8 mouse cellular contexts compared by ENCODE assay signal in genomic region chr10:128491495-128491894, GRCm38 (mm10). TPM values are rescaled to one million over a fixed set of nuclear protein-coding genes. Genes with fewer than 3 reads are reported as not detected.
DNase-seq lines count a peak whose midpoint lies in the region; ATAC-seq and TF ChIP-seq lines count a peak whose summit lies in the region.

No protein-coding gene starts in this region.

- H3K4me3 ChIP-seq in hindbrain, embryonic 10.5 days: peak overlapping the region; percentile 74
- H3K4me3 ChIP-seq in hindbrain, embryonic 11.5 days (ENCODE audit: low read depth, low read length): no peak overlapping the region
- peak overlapping the region; percentile 76 for H3K4me3 ChIP-seq in embryonic facial prominence, embryonic 14.5 days (ENCODE audit: low read depth, low read length)
- peak overlapping the region; percentile 84 for H3K4me3 ChIP-seq in lung, embryonic 14.5 days (ENCODE audit: low read depth, low read length)
- peak overlapping the region; percentile 84 for H3K4me3 ChIP-seq in stomach, postnatal 0 days (ENCODE audit: low read depth, low read length)

- peaks cover 61% of the 10 kb centered on the region for H3K36me3 ChIP-seq in hindbrain, embryonic 10.5 days
- H3K36me3 ChIP-seq in hindbrain, embryonic 11.5 days (ENCODE audit: control insufficient read depth, insufficient read depth, low read length): peaks cover 12% of the 10 kb centered on the region
- H3K36me3 ChIP-seq in embryonic facial prominence, embryonic 14.5 days (ENCODE audit: control insufficient read depth, insufficient read depth, low read length): peaks cover 52% of the 10 kb centered on the region
- H3K36me3 ChIP-seq in lung, embryonic 14.5 days (ENCODE audit: insufficient read depth): peaks cover 56% of the 10 kb centered on the region
- peaks cover 29% of the 10 kb centered on the region for H3K36me3 ChIP-seq in stomach, postnatal 0 days (ENCODE audit: control insufficient read depth, insufficient read depth, low read length)

- no peaks in the 10 kb centered on the region for H3K9me3 ChIP-seq in hindbrain, embryonic 10.5 days
- H3K9me3 ChIP-seq in hindbrain, embryonic 11.5 days (ENCODE audit: control insufficient read depth, low read length): no peaks in the 10 kb centered on the region
- no peaks in the 10 kb centered on the region for H3K9me3 ChIP-seq in embryonic facial prominence, embryonic 14.5 days (ENCODE audit: control insufficient read depth, low read length)
- no peaks in the 10 kb centered on the region for H3K9me3 ChIP-seq in lung, embryonic 14.5 days (ENCODE audit: low read depth, low read length)
- H3K9me3 ChIP-seq in stomach, postnatal 0 days (ENCODE audit: control insufficient read depth, low read length): no peaks in the 10 kb centered on the region

- no peak overlapping the region; the same call in 1 of the 2 replicates for H3K4me2 ChIP-seq in hindbrain, embryonic 11.5 days (replicated peaks; ENCODE audit: low read depth, low read length)
- peak overlapping the region; percentile 90 for H3K4me2 ChIP-seq in embryonic facial prominence, embryonic 14.5 days (ENCODE audit: low read depth, low read length)
- peak overlapping the region; percentile 86 for H3K4me2 ChIP-seq in lung, embryonic 14.5 days
- H3K4me2 ChIP-seq in stomach, postnatal 0 days (replicated peaks; ENCODE audit: low read depth): peak overlapping the region; percentile 85

- peaks cover 36% of the 10 kb centered on the region for H3K4me1 ChIP-seq in hindbrain, embryonic 10.5 days (replicated peaks)
- H3K4me1 ChIP-seq in hindbrain, embryonic 11.5 days (replicated peaks; ENCODE audit: control insufficient read depth, insufficient read depth, low read length): peaks cover 11% of the 10 kb centered on the region
- H3K4me1 ChIP-seq in embryonic facial prominence, embryonic 14.5 days (ENCODE audit: control insufficient read depth, insufficient read depth, low read length): peaks cover 23% of the 10 kb centered on the region
- peaks cover 11% of the 10 kb centered on the region for H3K4me1 ChIP-seq in lung, embryonic 14.5 days (ENCODE audit: insufficient read depth)
- peaks cover 4% of the 10 kb centered on the region; the same call in 1 of the 2 replicates for H3K4me1 ChIP-seq in stomach, postnatal 0 days (replicated peaks; ENCODE audit: control insufficient read depth, insufficient read depth)

- TF ChIP-seq EP300 in stomach, postnatal 0 days (optimal IDR thresholded peaks at IDR 0.05): no peak

- peak overlapping the region; percentile 16; the same call in 1 of the 2 replicates for H3K27ac ChIP-seq in hindbrain, embryonic 10.5 days
- no peak overlapping the region for H3K27ac ChIP-seq in hindbrain, embryonic 11.5 days (ENCODE audit: low read depth, low read length)
- peak overlapping the region; percentile 52; the same call in 1 of the 2 replicates for H3K27ac ChIP-seq in embryonic facial prominence, embryonic 14.5 days (replicated peaks; ENCODE audit: low read depth, low read length)
- peak overlapping the region; percentile 95; the same call in 1 of the 2 replicates for H3K27ac ChIP-seq in lung, embryonic 14.5 days (ENCODE audit: low read depth)
- H3K27ac ChIP-seq in stomach, postnatal 0 days (replicated peaks): peak overlapping the region; percentile 99

- peaks cover 5% of the 10 kb centered on the region; the same call in 1 of the 2 replicates for H3K27me3 ChIP-seq in hindbrain, embryonic 10.5 days (ENCODE audit: insufficient read depth, poor library complexity, severe bottlenecking)
- no peaks in the 10 kb centered on the region for H3K27me3 ChIP-seq in hindbrain, embryonic 11.5 days (ENCODE audit: control insufficient read depth, insufficient read depth, low read length)
- no peaks in the 10 kb centered on the region for H3K27me3 ChIP-seq in embryonic facial prominence, embryonic 14.5 days (replicated peaks; ENCODE audit: control insufficient read depth, insufficient read depth, low read length)
- no peaks in the 10 kb centered on the region for H3K27me3 ChIP-seq in lung, embryonic 14.5 days (ENCODE audit: insufficient read depth, low read length)
- H3K27me3 ChIP-seq in stomach, postnatal 0 days (ENCODE audit: control insufficient read depth, insufficient read depth, low read length): no peaks in the 10 kb centered on the region

- 85% methylated on average over 6 of the region's 6 CpGs for WGBS in hindbrain, embryonic 10.5 days
- WGBS in hindbrain, embryonic 11.5 days: 86% methylated on average over 6 of the region's 6 CpGs
- 53% methylated on average over 6 of the region's 6 CpGs for WGBS in embryonic facial prominence, embryonic 14.5 days
- 44% methylated on average over 6 of the region's 6 CpGs for WGBS in lung, embryonic 14.5 days
- WGBS in stomach, postnatal 0 days: 15% methylated on average over 6 of the region's 6 CpGs

- no peak for DNase-seq in hindbrain, embryonic 10.5 days (ENCODE audit: low spot score)
- DNase-seq in hindbrain, embryonic 11.5 days (ENCODE audit: low spot score): no peak
- DNase-seq in embryonic facial prominence, embryonic 14.5 days (ENCODE audit: low spot score): no peak
- peak; percentile 43 for DNase-seq in kidney, adult 18-20 months
- peak; percentile 42 for DNase-seq in lung, embryonic 14.5 days
- DNase-seq in stomach, postnatal 0 days (ENCODE audit: low spot score): no peak
- DNase-seq in ovary, postnatal 10 days (ENCODE audit: low spot score): no peak
- DNase-seq in right cerebral cortex, adult 18-20 months: no peak

- ATAC-seq in hindbrain, embryonic 11.5 days (ENCODE audit: low FRiP score): no peak
- ATAC-seq in embryonic facial prominence, embryonic 14.5 days (ENCODE audit: low read depth): no peak
- ATAC-seq in lung, embryonic 14.5 days (ENCODE audit: insufficient read depth): no peak
- ATAC-seq in stomach, postnatal 0 days (ENCODE audit: low FRiP score, low TSS enrichment): no peak

- TF ChIP-seq CTCF in lung, embryonic 14.5 days (IDR thresholded peaks at IDR 0.05; ENCODE audit: low read depth): no peak
- TF ChIP-seq CTCF in stomach, postnatal 0 days (IDR thresholded peaks at IDR 0.05; ENCODE audit: low read depth): no peak

- H3K9ac ChIP-seq in hindbrain, embryonic 11.5 days (ENCODE audit: low read depth, low read length): no peak overlapping the region
- 0 out of 2 replicates have a peak overlapping the region, but pooled peaks have one; percentile 84 for H3K9ac ChIP-seq in embryonic facial prominence, embryonic 14.5 days (ENCODE audit: low read depth, low read length)
- H3K9ac ChIP-seq in lung, embryonic 14.5 days: peak overlapping the region; percentile 87
- H3K9ac ChIP-seq in stomach, postnatal 0 days (ENCODE audit: low read length): peak overlapping the region; percentile 59

RNA-seq across cellular contexts. Expression of gene Myl6, which starts 2.5 kb away (rescaled TPM):
- 866 and 958 TPM in 2 replicates for polyA plus RNA-seq in hindbrain, embryonic 10.5 days (2016; fragmentation: Nextera tagmentation; extraction: Ambion mirVana)
- 742 and 751 TPM in 2 replicates for polyA plus RNA-seq in hindbrain, embryonic 11.5 days (2014; fragmentation: Nextera tagmentation; extraction: Ambion mirVana)
- 1,095 and 1,174 TPM in 2 replicates for polyA plus RNA-seq in embryonic facial prominence, embryonic 14.5 days (2014; fragmentation: Nextera tagmentation; extraction: Ambion mirVana)
- 1,221 and 1,238 TPM in 2 replicates for polyA plus RNA-seq in lung, embryonic 14.5 days (2014; fragmentation: Nextera tagmentation; extraction: Ambion mirVana)
- polyA plus RNA-seq in stomach, postnatal 0 days (2015; fragmentation: Nextera tagmentation; extraction: Ambion mirVana): 2,935 and 3,187 TPM in 2 replicates

RNA-seq across cellular contexts. Expression of gene Myl6b, which starts 7.0 kb away (rescaled TPM):
- polyA plus RNA-seq in hindbrain, embryonic 10.5 days (2016; fragmentation: Nextera tagmentation; extraction: Ambion mirVana): 2.8 TPM in 2 replicates
- 3.3 and 4.2 TPM in 2 replicates for polyA plus RNA-seq in hindbrain, embryonic 11.5 days (2014; fragmentation: Nextera tagmentation; extraction: Ambion mirVana)
- polyA plus RNA-seq in embryonic facial prominence, embryonic 14.5 days (2014; fragmentation: Nextera tagmentation; extraction: Ambion mirVana): 5.6 and 6.8 TPM in 2 replicates
- polyA plus RNA-seq in lung, embryonic 14.5 days (2014; fragmentation: Nextera tagmentation; extraction: Ambion mirVana): 3.0 and 4.4 TPM in 2 replicates
- 2.2 and 2.6 TPM in 2 replicates for polyA plus RNA-seq in stomach, postnatal 0 days (2015; fragmentation: Nextera tagmentation; extraction: Ambion mirVana)

RNA-seq across cellular contexts. Expression of gene Smarcc2, which starts 32.4 kb away (rescaled TPM):
- polyA plus RNA-seq in hindbrain, embryonic 10.5 days (2016; fragmentation: Nextera tagmentation; extraction: Ambion mirVana): 72.2 and 106 TPM in 2 replicates
- polyA plus RNA-seq in hindbrain, embryonic 11.5 days (2014; fragmentation: Nextera tagmentation; extraction: Ambion mirVana): 126 and 170 TPM in 2 replicates
- polyA plus RNA-seq in embryonic facial prominence, embryonic 14.5 days (2014; fragmentation: Nextera tagmentation; extraction: Ambion mirVana): 84.1 and 91.4 TPM in 2 replicates
- 81.1 and 89.6 TPM in 2 replicates for polyA plus RNA-seq in lung, embryonic 14.5 days (2014; fragmentation: Nextera tagmentation; extraction: Ambion mirVana)
- polyA plus RNA-seq in stomach, postnatal 0 days (2015; fragmentation: Nextera tagmentation; extraction: Ambion mirVana): 21.4 and 26.6 TPM in 2 replicates

RNA-seq across cellular contexts. Expression of gene Esyt1, which starts 34.2 kb away (rescaled TPM):
- 20.2 and 22.0 TPM in 2 replicates for polyA plus RNA-seq in hindbrain, embryonic 10.5 days (2016; fragmentation: Nextera tagmentation; extraction: Ambion mirVana)
- polyA plus RNA-seq in hindbrain, embryonic 11.5 days (2014; fragmentation: Nextera tagmentation; extraction: Ambion mirVana): 12.6 and 15.7 TPM in 2 replicates
- 44.2 and 46.8 TPM in 2 replicates for polyA plus RNA-seq in embryonic facial prominence, embryonic 14.5 days (2014; fragmentation: Nextera tagmentation; extraction: Ambion mirVana)
- polyA plus RNA-seq in lung, embryonic 14.5 days (2014; fragmentation: Nextera tagmentation; extraction: Ambion mirVana): 21.5 and 23.0 TPM in 2 replicates
- polyA plus RNA-seq in stomach, postnatal 0 days (2015; fragmentation: Nextera tagmentation; extraction: Ambion mirVana): 15.0 and 15.1 TPM in 2 replicates

RNA-seq across cellular contexts. Expression of gene Zc3h10, which starts 56.1 kb away (rescaled TPM):
- 16.9 and 19.9 TPM in 2 replicates for polyA plus RNA-seq in hindbrain, embryonic 10.5 days (2016; fragmentation: Nextera tagmentation; extraction: Ambion mirVana)
- 14.1 and 15.0 TPM in 2 replicates for polyA plus RNA-seq in hindbrain, embryonic 11.5 days (2014; fragmentation: Nextera tagmentation; extraction: Ambion mirVana)
- 11.4 and 12.5 TPM in 2 replicates for polyA plus RNA-seq in embryonic facial prominence, embryonic 14.5 days (2014; fragmentation: Nextera tagmentation; extraction: Ambion mirVana)
- 11.0 and 14.5 TPM in 2 replicates for polyA plus RNA-seq in lung, embryonic 14.5 days (2014; fragmentation: Nextera tagmentation; extraction: Ambion mirVana)
- 7.8 and 8.5 TPM in 2 replicates for polyA plus RNA-seq in stomach, postnatal 0 days (2015; fragmentation: Nextera tagmentation; extraction: Ambion mirVana)

Comparison
In these comparisons a context has a peak if more than half of its experiments do, and no peak if none do; other contexts are left out.
1. DNase-seq: peak in kidney, adult 18-20 months (single experiment) and lung, embryonic 14.5 days (single experiment); none in hindbrain, embryonic 10.5 days (single experiment), hindbrain, embryonic 11.5 days (single experiment), embryonic facial prominence, embryonic 14.5 days (single experiment), stomach, postnatal 0 days (single experiment), ovary, postnatal 10 days (single experiment) and right cerebral cortex, adult 18-20 months (single experiment).